Mouse (Mus musculus): Measurements from ENCODE around the gene Snx8. TPM values are rescaled to one million over a fixed set of nuclear protein-coding genes. Genes with fewer than 3 reads are reported as not detected.

Snx8 gene
- polyA plus RNA-seq, 1 experiment from 2014 or later: 14.0 TPM

Small RNA genes lying within 50 kb of the gene (microRNA-seq; reads per million reads assigned to microRNA genes)
- gene Mir7038: not detected

Other genes starting within 250 kb of the Snx8 start
- 31.0 and 33.6 TPM in 2 replicates for gene Mad1l1, start 67.7 kb downstream of the Snx8 start, polyA plus RNA-seq (2016; fragmentation: Nextera tagmentation; extraction: Ambion mirVana)
- gene Nudt1, start 67.6 kb downstream of the Snx8 start, polyA plus RNA-seq (2016; fragmentation: Nextera tagmentation; extraction: Ambion mirVana): 34.6 and 36.3 TPM in 2 replicates
- 12.0 and 14.7 TPM in 2 replicates for gene Mrm2, start 57.4 kb downstream of the Snx8 start, polyA plus RNA-seq (2016; fragmentation: Nextera tagmentation; extraction: Ambion mirVana)
- gene Eif3b, start 30.1 kb upstream of the Snx8 start, polyA plus RNA-seq (2016; fragmentation: Nextera tagmentation; extraction: Ambion mirVana): 217 and 229 TPM in 2 replicates
- not detected in 2 replicates for gene Gm4869, start 56.4 kb upstream of the Snx8 start, polyA plus RNA-seq (2016; fragmentation: Nextera tagmentation; extraction: Ambion mirVana)
- 12.4 TPM in 2 replicates for gene Chst12, start 116.3 kb upstream of the Snx8 start, polyA plus RNA-seq (2016; fragmentation: Nextera tagmentation; extraction: Ambion mirVana)
- 6.3 and 7.8 TPM in 2 replicates for gene Grifin, start 175.8 kb upstream of the Snx8 start, polyA plus RNA-seq (2016; fragmentation: Nextera tagmentation; extraction: Ambion mirVana)
- gene Lfng, start 218.1 kb upstream of the Snx8 start, polyA plus RNA-seq (2016; fragmentation: Nextera tagmentation; extraction: Ambion mirVana): 7.4 and 8.3 TPM in 2 replicates

Measured in liver, embryonic 12.5 days (tissue).